Mouse (Mus musculus) urinary bladder, postnatal 25 days (tissue): ENCODE data around the gene Pitpnm3.
A peak's percentile ranks its signal among the peaks of the same experiment; 100 is the strongest.
"Not testable (repeated sequence)": the region's sequence is repeated elsewhere in the genome, so short reads cannot be mapped to it uniquely, and the experiment has no call there.

Source experiments
- DNase-seq: peaks from one replicate; pipeline ENCODE4 v3.0.0; 2022; ENCODE audit warnings: low spot score

The Pitpnm3 gene

DNA sequence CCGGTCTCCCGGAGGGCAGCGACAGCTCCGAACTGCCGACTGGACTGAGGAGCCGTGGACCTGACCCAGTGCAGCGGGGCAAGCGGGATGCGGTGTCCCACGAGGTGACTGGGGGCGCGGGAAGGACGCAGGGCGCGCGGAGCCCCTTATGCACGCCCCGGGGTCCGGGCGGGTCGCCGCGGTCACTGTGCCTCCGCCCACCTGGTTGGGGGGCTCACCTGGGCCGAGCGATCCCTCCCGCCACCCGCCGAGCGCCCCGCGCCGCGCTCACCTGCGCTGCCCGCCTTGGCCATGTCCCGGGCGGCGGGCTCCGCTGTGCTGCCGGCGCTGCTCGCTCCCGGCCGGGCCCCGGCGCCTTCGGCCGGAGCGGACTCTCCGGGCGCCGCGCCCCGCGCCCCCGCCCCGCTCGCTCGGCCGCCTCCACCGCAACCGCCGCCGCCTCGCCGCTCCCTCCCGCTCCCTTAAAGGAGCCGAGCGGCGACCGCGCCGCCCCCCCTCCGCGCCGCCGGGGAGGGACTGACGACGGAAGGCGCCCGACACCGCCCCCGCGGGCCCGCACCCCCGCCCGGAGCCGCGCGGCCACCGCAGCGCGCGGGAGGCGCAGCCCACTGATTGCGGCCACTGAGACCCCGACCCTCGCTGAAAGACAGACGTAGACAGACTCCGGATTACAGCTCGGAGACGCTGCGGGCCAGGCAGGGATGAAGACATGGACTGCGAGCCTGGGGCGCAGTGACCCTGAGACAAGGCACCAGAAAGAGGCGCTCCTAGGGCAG, at the start of gene Pitpnm3:
Gene Pitpnm3, minus strand, starts transcription at position 396 of the 776 bp plus-strand sequence.
- DNase-seq: peak; percentile 33

DNA sequence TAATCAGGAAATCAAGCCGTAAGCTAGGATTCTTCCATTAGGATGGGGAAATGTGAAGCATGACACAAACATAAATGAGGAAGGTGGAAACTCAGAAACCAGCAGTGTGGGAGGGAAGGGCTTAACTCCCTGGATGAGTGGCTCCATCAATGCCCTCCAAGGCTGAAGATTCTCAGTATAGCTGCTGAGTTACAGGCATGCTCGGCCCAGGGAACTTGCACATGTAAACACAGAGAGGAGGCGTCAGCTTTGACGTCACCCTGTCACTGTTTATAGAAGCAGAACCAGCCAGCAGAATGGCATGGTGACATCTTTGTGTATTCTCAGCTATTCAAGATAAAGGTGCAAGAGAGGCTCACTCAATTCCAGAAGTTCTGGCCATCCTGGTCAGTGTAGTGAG, 48.7 kb upstream of the Pitpnm3 start:
- DNase-seq: no peak

DNA sequence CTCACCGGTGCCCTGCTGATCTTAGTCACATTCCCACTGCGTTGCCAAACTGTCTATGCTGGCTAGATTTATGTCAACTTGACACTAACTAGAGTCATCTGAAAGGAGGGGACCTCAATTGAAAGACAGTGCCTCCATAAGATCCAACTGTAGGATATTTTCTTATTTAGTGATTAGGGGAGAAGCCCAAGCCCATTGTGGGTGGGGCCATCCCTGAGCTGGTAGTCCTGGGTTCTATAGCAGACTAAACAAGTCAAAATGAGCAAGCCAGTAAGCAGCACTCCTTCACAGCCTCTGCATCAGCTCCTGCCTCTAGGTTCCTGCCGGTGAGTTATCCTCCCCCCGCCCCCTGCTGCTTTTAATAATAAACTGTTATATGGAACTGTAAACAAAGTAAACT, 45.6 kb upstream of the Pitpnm3 start:
- no peak for DNase-seq

DNA sequence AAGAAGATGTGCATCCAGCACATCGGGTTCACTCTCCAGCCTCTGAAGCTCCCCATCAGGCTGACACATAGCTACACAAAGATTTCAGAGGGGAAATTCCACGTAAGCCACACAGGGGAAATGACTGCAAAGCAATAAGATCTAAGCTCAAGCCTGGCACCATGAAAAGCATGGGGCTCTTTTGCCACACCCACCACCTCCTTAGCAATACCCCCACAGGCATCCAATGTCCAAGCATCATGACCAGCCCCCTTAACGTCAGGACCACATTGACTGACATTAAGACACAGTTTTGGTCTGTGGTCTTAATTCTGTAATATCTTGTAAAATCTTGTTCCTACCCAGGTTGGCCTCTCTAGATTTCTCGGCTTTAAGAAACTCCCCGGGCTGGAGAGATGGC, 45.0 kb upstream of the Pitpnm3 start:
- no peak for DNase-seq

DNA sequence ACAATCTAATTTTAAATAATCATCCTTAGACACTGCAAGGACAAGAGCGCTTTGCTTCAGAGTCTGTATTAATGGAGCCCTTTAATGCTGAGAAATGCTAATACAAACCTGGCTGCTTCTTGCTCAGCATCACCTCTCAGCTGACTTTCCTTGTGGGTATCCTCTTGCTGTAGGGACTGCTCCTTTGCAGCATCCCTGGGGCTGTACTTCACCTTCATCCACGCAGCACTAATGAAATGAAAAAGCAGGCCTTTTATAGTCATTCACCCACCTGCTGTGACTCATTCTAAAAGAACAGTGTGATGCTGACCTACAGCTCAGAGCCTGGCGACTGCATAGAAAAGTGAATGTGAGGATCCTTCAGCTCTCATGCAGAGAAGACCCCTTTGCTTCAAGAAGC, 41.0 kb upstream of the Pitpnm3 start:
- DNase-seq: no peak

DNA sequence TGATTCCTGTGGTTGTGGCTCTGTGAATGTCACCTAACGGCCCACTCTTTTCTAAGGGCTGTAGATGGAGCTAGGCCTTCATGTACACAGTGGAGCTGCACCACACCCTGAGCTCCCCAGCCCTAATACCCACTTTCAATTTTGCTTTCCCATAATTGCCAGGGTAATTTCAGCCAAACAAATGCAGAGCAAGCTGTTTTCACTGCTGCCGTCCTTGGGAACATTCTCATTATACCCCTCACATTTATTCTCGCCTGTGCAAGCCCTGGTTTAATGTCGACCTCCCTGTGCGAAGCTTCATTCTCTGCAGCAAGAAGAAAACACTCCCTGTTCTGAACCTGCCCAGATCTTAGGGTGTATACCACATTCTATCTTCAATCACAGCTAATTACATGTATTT, 40.4 kb upstream of the Pitpnm3 start:
- DNase-seq: no peak

DNA sequence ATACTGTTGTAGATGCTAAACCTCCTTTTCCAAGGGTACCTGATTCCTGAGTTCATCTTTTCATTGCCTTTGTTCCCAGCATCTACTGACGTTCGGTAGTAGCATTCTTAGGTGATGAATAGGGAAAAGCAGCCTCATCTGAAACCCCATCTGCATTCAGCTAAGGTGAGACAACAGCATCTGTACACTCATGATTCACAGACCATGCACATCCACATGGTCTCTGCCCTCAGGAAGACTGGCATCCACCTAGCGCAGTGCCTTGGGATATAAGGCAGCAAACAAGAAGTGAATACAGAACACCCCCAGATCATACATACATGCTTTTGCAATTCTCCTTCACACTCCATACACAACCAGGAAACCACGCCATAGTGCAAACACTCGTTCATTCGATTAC, 39.1 kb upstream of the Pitpnm3 start:
- no peak for DNase-seq

DNA sequence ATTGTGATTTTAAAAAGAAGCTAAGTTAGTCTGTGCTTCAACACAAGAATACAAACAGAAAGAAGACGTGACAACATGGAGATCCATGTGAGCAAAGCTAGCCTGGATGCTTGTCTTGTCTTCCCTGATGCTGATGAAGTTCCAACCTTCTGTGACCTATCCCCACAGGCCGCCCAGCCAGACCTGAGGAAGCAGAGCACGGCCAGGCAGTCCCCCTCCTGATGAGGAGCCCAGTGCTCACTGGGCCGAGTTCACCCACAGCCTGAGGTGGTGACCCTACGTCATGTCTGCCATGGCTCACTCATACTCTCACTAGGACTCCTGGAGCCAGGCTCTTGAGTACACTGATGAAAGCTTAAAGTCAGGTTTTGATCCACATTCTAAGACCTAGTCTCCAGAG, 37.9 kb upstream of the Pitpnm3 start:
- DNase-seq: no peak

DNA sequence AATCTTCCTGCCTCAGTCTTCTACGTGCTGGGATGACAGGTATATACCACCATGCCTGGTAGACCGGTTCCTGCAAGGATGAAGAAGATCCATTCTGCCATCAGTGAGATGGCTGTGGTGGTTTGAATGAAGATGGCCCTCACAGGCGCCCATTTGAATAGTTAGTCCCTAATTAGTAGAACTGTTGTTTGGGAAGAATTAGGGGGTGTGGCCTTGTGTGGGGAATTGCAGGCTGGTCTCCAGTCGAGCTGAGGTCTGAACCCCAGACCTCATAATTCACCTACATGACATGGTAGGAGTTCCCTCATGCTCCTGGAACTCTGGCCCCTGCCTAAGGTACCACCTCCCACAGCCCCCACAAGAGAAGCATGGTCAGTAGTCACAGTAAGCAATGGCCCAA, 36.3 kb upstream of the Pitpnm3 start:
- not testable (repeated sequence) for DNase-seq

DNA sequence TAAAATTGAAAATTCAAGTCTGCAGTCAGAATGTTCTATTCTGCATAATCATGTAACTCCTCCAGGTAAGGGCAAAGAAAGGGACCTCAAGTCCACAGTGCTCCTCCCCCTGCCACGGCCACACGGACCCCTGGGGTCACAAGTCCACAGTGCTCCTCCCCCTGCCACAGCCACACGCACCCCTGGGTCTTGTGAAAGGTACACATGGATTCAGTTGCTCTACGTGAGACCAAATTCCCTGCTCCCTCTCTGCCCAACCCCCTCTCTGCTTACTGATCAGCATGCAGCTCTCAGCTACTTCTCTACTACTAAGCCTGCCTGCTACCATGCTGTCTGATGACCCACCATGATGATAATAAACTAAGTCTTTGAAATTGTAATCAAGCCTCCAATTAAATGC, 34.3 kb upstream of the Pitpnm3 start:
- DNase-seq: no peak

DNA sequence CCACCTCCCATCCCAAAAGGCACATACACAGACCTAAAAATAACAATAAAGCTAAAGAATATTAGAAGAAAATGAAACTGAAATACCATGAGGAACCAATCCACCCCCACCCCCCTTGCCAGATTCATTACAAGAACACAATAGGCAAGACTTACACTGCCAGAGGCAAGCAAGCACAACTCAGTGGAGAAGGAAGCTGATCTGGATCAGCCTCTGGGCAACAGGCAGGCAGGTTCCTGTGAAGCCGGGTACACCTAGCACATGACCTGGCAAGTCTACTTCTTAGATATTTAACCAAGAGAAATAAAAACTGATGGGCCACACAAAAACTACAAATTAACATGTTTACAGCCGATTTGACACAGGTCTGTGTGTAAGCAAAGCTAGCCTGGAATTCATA, 27.6 kb upstream of the Pitpnm3 start:
- no peak for DNase-seq

DNA sequence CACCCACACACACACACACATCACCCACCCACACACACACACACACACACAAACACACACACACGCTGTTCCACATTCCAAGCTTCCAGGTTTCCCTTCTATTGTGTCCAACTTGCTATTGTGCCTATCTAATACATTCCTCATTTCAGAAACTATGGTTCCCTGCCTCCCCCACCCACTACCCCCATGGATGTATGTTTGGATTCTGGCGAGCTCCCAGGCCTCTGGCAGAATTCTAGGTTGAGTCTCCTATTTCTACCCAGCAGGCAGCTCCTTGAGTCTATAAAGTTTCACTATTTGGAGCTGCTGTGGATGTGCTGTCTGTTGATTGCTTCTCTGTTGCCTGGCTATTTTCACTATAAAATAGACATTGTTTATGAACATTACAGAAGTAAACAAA, 21.0 kb upstream of the Pitpnm3 start:
- no peak for DNase-seq

DNA sequence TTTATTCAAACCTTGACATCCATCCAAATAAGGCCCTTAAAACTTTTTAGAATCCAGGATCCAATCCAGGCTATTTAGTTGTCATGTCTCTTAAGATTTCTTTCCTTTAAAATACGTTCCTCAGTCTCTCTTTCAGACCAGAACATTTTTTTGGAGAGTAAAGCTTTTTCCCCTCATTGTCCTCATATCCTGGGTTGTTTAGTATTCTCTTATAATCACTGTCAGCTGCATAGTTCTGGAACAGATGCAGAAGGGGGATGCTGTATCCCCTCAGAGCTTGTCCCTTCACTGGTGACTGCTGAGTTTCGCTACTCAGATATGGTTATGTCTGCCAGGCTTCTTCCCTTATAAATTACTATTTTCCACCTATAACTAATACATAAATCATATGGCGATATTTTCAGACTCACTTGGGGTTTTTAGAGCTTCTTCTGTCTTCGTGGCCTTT, 20.4 kb upstream of the Pitpnm3 start:
- DNase-seq: no peak

DNA sequence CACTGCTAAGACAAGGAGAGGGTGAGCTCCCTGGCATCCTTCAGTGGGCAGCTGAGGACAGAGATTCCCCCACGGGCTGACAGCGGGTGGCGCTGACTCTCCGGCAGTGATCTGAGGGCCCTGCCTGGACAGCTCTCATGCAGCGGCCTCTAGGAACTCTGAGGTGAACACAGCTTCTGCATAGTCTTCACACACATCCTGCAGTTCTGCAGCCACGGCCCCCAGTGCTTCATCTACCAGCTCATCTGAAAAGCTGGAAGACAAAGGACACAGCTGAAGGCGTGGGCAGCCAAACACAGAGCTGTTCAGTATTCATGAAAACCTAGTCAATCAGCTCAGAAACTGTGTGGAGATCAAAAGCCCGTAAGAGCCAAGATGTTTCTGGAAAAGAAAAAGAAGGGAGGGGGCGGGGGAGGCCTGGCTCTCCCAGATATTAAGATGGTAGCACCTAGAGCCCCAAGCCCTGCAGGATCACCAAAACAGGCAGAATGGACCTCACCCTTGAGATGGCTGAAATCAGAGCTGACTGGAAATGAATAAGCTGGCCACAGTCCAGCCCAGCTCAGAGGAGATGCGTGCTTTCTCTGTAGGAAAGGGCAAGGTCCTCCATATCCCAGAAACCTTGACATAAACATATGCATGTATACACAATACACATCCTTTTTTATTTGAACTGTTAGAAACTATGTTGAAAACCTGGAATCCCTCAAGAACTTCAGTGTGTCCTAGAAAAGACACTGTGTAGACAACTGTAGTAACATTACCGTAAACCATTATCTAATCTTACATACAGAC, 19.8 kb upstream of the Pitpnm3 start:
- no peak for DNase-seq

DNA sequence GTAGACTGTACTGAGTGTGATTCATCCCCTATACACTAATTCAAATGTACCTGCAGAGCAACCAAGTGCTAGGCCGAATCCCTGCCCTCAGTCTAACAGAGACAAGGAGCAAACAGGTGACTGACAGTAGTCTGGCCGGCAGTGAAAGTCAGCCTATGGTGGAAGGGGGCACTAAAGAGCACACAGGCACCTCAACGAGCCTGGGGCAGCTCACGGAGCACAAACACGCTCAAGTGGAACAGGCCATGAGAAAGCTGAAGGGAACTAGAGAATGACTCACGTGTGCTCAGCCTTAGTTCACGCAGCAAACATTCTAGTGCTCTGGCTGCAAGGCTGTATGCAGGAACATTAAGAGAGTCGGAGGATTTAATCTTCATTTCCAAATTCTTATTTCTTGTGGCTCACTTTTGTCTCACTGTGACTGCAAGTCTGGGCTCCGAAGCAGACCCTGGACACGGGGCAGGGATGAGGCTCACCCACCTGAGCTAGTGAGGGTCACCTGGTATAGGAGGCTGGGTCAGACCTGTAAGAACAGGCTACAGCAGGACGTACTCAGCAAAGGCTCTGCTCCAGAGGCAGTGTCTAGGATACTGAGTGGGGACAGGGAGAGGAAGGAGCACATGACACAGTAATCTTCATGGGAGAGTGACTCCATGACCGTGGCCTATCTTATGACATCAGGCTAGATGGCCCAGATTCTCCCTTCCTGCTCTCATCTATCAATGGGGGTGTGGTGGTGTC, 17.7 kb upstream of the Pitpnm3 start:
- DNase-seq: no peak

DNA sequence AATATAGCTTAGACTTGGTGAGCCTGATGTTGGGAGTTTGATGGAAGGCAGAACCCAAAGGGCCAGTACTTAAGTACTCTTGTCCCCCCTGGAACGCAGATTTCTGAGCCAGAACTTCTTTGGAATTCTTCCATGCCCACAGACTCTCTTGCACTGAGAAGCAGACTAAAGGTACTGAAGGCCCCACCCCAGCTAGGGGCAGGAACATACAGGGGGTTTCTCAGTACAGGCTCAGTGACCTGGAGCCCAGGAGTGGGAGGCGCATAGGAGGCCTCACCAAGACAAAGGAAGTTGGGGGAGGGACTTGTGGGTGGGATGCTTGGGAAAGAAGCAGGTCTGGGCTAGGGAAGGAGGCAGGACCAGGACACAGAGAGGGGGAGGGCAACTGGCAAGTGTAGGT, 15.5 kb upstream of the Pitpnm3 start:
- DNase-seq: no peak

DNA sequence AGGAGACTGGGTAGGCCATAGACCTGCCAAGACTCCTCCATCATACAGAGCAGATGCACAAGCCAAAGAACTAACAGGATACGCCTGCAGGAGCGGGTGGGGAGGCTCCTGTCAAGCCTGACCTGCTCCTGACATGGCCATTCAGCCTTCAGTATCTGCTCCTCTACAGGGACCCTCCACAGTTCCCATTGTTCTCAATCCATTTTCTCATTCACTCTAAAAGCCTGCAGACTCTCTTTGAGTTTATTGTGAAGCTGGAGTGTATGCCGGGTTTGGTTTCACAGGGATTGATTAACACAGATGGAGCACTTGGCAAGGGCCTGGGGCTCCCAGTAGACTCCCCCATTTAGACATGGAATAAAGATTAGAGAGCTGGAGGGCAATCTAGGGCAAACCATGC, 12.3 kb upstream of the Pitpnm3 start:
- DNase-seq: no peak

DNA sequence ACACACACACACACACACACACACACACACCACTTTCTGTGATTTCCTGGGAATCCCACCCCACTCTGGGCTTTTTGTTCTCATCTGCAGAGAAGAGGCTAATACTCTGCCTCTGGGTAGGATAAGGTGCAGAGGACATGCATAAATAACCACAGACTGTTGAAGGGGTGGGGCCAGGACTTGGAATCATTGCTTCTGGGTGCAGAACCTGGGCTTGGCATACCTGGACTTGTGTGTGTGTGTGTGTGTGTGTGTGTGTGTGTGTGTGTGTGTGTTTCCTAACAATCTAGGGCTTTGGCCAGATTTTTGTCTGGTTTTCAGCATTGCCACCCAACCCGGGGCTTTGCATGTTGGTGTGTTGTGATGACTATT, 10.3 kb upstream of the Pitpnm3 start:
- DNase-seq: no peak

DNA sequence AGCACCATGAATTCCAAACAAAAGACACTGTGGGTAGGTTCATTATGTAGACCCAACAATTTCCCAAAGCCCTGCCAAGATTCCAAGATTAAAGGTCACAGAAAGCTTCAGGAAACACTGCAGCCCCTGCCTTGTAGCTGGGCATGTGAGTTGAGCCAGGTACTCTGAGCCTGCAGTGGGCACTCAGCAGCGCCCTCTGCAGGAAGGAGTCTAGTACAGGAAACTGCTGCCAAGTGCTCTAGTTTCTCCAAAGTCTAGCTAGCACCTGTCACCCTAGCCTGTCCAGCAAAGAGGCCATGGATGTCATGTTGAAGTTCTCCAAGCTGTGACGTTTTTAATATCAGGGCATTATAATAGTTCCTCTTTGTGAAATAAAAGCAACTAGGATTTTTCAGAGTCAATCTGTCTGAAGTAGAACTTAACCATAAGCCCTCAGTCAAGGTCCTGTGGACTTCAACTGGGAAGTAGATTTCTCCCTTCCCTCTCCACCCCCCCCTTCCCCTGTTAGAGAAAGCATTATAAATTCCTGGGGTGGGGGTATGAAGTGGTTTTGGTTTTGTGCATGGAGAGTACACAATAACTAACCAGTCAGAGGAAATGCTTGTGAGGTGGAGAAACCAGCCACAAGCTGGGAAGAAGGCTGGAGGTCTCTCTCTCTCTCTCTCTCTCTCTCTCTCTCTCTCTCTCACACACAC, 9.8 kb upstream of the Pitpnm3 start:
- no peak for DNase-seq

DNA sequence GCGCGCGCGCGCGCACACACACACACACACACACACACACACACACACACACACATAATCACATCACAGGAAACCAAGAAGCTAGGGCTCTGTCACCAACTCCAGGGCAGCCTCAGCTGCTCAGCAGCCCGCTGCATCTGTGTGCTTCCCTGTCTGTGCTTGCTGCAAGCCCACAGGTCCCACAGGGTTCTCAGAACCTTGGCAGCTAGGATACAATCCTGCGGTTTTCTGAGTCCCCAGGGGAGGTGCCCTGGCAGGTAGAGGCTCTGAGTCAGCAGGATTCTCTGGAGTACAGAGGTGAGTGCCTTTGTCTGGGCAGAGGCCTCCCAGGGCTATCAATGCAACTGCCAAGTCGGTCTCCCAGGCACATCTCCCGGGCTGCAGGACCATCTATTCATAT, 7.3 kb upstream of the Pitpnm3 start:
- DNase-seq: peak; percentile 28

DNA sequence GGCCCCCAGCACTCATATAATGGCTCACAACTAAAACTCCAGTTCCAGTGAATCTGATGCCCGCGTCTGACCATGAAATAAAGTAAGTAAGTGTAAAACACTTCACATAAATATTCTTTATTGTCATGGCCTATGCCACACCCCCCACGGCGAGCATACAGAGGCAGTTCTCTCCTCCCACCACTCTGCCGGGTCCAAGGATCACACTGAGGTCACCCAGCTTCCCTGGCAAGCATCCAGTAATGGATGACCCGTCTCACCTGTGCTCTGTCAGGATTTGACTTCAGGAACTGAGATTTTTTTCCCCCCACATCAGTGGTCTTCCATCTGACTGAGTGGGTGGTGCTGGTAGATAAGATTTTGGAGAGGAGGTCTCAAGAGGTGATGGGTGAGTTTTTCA, 4.6 kb upstream of the Pitpnm3 start:
- DNase-seq: no peak

DNA sequence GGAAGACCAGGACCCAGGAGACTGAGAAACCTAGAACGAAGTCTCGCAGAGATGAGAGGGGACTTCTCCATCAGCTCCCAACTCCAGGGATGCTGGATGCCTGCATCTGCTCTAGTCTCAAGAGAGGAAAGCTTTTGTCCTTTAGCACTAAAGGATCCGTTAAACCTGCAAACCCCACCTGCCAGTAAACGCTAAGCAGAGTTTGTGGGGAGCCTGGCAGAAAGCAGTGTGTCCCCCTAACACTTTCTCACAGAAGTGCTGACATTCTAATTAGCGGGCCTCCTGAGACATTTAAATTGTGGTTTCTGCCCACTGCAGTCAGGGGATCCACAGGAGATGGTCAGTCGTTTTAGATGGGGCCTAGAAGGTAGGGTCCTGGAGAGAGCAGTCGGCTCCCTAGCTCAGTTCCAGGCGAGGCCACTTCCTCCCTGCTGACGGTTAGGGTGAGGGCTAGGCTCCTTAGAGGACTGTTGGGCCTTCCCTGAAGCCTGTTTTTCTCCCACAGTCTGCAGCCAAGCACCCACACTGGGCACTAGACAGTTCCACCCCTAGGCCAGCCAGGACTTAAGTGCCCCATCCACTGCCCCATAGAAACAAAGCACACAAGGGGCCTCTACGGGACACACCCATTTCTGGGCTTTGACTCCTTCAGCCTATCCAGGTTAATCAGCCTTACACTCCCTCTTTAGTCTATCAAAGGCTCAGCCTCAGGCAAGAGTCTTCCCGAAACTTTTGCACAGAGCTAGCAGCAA, 829 bp upstream of the Pitpnm3 start:
- DNase-seq: no peak
